Comparison of ENCODE assay signal across 8 mouse cellular contexts in the genomic region with DNA sequence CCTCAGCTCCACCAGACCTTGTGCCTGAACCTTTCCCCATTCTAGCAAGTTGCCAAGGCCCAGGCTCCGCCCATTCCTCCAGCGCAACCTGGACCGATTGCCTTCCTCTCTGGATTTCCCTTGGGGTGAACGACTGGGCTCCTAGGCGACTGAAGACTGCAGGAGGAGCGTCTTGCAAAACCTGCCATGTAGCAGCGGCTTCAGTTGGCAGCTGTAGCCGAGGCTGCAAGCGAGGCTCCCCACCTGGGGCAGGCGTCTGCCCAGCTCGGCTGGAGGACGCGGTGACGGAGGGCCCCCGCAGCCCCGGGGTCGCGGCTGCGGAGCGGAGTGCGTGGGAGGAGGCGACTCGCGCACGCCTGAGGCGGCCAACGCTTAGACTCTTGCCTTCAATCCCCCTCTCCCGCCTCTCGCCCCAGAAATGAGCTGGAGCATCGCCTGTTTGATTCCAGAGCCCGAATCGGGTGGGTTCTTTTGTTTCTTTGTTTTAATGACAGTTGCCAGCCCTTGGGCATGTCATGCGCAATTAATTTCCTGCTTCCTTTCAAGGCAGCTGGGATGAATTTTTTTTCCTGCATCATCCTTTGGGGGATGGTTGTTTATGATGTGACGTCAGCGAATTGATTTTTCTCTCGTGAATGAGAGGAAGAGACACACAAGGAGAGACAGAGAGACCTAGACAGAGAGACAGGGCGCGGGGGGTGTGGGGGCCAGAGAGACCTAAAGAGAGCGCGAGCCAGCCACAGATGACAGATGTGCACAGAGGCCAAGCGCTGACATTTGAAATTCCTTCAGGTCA. TPM values are rescaled to one million over a fixed set of nuclear protein-coding genes. Genes with fewer than 3 reads are reported as not detected.
DNase-seq lines count a peak whose midpoint lies in the region; ATAC-seq and TF ChIP-seq lines count a peak whose summit lies in the region.

No protein-coding gene starts in this region.

- ATAC-seq in hindbrain, postnatal 0 days, result peak; percentile 72
- no peak for ATAC-seq in activated CD4-positive, CD25-positive, alpha-beta regulatory T cell, adult 4 months

- WGBS in hindbrain, postnatal 0 days, result 1% methylated on average over 41 of the region's 41 CpGs

- DNase-seq in adrenal gland, adult 8-10 months, result peak; percentile 10
- DNase-seq in cerebellum, postnatal 25 days, result peak; percentile 79 to 82
- peak; percentile 48 to 53 for DNase-seq in frontal cortex, postnatal 25 days (ENCODE audit: low spot score in 2 of 2)
- peak; percentile 89 for DNase-seq in hindbrain, postnatal 0 days (ENCODE audit: low spot score)
- peak; percentile 51 to 69 for DNase-seq in left cerebral cortex, adult 9 months (ENCODE audit: low spot score in 2 of 2)
- peak; percentile 46 to 57 for DNase-seq in lung, postnatal 4 days
- peak; percentile 46 to 56 for DNase-seq in right cerebral cortex, postnatal 36 days (ENCODE audit: low spot score in 2 of 2)

- H3K4me3 ChIP-seq in hindbrain, postnatal 0 days (ENCODE audit: low read length), result peak overlapping the region; percentile 49

- TF ChIP-seq CTCF in hindbrain, postnatal 0 days (IDR thresholded peaks at IDR 0.05; ENCODE audit: low read depth), result no peak

- H3K9ac ChIP-seq in hindbrain, postnatal 0 days (replicated peaks; ENCODE audit: low read length), result peak overlapping the region; percentile 71

- peak overlapping the region; percentile 97 for H3K27ac ChIP-seq in hindbrain, postnatal 0 days

- no peaks in the 10 kb centered on the region for H3K27me3 ChIP-seq in hindbrain, postnatal 0 days (ENCODE audit: insufficient read depth, low read length)

- no peaks in the 10 kb centered on the region for H3K36me3 ChIP-seq in hindbrain, postnatal 0 days (ENCODE audit: insufficient read depth, low read length)

- H3K4me1 ChIP-seq in hindbrain, postnatal 0 days (ENCODE audit: insufficient read depth, low read length), result peaks cover 11% of the 10 kb centered on the region

- peak overlapping the region; percentile 81 for H3K4me2 ChIP-seq in hindbrain, postnatal 0 days (ENCODE audit: low read depth, low read length)

- no peaks in the 10 kb centered on the region for H3K9me3 ChIP-seq in hindbrain, postnatal 0 days (ENCODE audit: low read length)

RNA-seq across cellular contexts. Expression of gene Sgip1, which starts 18.2 kb away (rescaled TPM):
- total RNA-seq in adrenal gland, adult 8-10 months (2022), result 10 to 100 TPM in 2 of 4 experiments, 1 to 10 TPM in 2; 6.6 to 15.5 (median 10.4) TPM
- 34.6 and 41.4 TPM in 2 replicates for total RNA-seq in hindbrain, postnatal 0 days (2014; rRNA removed)
- polyA plus RNA-seq in hindbrain, postnatal 0 days (2015; fragmentation: Nextera tagmentation; extraction: Ambion mirVana), result 60.8 and 62.0 TPM in 2 replicates
- 1 to 10 TPM in 1 of 2 experiments, under 1 TPM in 1; 0.96 to 1.4 TPM for polyA plus RNA-seq in activated CD4-positive, CD25-positive, alpha-beta regulatory T cell, adult 4 months (2017; shearing (Covaris generic))

Comparison
In these comparisons a context has a peak if more than half of its experiments do, and no peak if none do; other contexts are left out.
1. DNase-seq: peak in every context shown above with its lines; median percentile 89 in hindbrain, postnatal 0 days; 80 in cerebellum, postnatal 25 days; 60 in left cerebral cortex, adult 9 months; 52 in lung, postnatal 4 days; 51 in right cerebral cortex, postnatal 36 days; 50 in frontal cortex, postnatal 25 days; 10 in adrenal gland, adult 8-10 months.